Mouse (Mus musculus) ovary, postnatal 36 days (tissue): ENCODE results near the gene Unc119.

Experiments
- DNase-seq: peaks from one replicate; pipeline ENCODE4 v3.0.0; 2022; ENCODE audit warnings: low spot score, mixed read lengths

Unc119 gene

GRCm38 (mm10) chr11:78371711-78372110 is 28.4 kb downstream of the Unc119 start:
- DNase-seq: no peak

GRCm38 (mm10) chr11:78372166-78372565 is 28.9 kb downstream of the Unc119 start:
- DNase-seq: no peak

DNA sequence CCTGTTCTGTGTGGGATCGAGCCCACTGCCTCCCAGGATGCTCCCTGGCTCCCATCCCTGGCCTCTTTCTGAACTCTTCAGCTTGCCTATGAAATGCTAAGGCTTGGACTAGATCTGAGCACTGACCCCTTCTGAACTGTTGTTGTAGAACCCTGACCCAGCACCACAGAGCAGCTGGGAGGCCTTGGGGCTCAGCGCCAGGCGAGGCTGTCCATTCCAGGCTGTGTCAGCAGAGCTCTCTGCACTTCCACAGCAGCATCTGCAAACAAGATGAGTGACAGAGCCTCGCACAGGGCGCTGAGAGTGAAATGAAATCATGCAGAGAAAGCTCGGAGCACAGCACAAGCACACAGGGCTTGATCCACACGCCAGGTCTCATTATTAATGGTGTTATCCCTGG is 29.3 kb downstream of the Unc119 start:
- peak; percentile 69 for DNase-seq

- DNase-seq: no peak
These were observed 30.9 kb downstream of the Unc119 start for GRCm38 (mm10) chr11:78374147-78374546.

DNA sequence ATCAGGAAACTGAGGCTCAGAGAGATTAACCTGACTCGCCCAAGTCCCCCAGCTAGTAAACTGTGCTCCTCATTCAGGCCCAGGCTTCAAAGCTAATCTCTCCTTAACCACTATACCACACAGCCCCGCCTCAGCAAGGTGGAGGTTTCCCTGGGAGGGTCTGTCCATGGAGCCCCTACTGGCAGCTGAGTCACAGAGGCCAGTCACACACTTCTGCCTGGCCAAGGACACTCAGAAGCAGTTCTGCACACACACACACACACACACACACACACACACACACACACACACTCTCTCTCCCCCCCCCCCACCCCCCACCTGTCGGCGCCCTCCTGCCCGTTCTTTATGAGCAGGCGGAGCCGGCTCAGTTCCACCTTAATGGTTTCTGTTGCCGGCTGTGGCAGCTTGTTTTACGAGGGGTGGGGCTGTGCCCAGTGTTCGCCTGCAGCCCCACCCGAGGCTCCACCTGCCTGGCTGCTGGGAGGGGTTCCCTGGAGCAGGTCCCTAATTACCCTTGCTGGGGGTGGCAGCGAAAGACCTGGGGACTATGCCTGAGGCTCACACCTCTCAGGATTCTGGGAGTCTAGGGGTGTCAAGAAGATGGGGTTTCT is 34.4 kb downstream of the Unc119 start:
- no peak for DNase-seq

- no peak for DNase-seq
These were observed 37.1 kb downstream of the Unc119 start for GRCm38 (mm10) chr11:78380351-78380750.

DNA sequence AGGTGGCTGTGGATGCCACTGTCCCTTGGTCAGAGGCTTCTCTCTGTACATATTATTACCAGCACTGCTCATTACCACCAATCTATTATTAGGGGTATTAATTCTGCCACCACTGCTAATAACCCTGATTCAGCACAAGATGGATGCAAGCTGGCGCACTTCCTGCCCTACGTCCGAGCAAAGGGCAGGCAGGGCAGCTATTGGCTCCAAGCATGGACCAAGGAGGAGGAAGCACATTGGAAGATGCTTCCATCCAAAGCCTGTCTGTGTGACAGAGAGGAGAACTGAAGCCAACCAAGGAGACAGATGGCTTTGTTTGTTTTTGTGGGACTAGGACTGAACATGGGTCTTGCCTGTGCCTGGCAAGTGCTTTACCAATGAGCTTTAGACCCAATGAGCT is 37.7 kb downstream of the Unc119 start:
- DNase-seq: no peak

GRCm38 (mm10) chr11:78382286-78382685 is 39.0 kb downstream of the Unc119 start:
- no peak for DNase-seq

- DNase-seq: no peak
These were observed 39.4 kb downstream of the Unc119 start for GRCm38 (mm10) chr11:78382701-78383100.

DNA sequence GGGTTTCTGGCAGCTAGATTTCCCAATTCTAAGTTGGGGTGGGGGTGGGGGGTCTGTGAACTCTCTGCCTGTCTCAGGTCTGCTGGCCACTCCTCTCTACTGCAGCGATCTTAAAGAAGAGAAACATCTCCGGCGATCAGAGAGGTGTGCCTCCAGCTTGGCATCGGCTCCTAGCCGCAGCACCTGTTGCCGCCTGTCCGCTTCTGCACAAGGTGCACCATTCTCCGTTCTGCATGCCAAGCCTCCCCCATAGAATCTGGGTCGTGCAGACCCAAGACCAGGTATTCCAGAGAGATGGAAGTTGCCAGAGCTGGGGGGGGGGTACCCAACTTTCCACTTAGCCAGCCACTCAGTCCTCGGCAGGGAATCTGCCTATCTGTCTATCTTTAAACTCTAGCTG is 42.5 kb downstream of the Unc119 start:
- no peak for DNase-seq

DNA sequence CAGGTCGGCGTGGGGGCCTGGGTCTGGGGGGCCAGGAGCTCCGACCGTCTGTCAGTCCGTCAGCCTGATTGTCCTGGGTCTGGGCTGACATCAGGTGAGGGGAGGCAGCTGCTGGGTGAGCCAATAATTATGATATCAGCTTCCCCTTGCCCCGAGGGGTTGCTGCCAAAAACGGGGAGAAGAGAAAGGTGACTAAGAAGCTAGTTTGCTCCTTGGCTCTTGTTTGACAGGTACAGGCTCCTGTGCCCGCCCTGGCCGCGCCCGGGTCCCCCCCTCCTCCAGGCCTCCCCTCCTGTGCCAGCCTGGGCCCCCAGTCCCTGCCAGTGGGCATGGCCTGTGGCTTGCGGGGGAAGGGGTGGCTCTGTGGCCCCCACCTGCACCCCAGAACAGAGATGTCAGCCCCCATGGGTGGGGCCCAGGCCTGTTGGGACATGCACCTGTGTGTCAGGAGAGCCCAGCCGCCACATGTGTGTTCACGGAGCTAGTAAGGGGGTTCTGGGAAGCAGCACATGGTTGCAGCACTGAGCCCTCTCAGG is 43.3 kb downstream of the Unc119 start, which contains the start of gene Foxn1:
Gene Foxn1 (minus strand): TSS at position 51 of the 536 bp plus-strand sequence.
- DNase-seq: no peak

GRCm38 (mm10) chr11:78392728-78393127 is 49.4 kb downstream of the Unc119 start:
- no peak for DNase-seq

DNA sequence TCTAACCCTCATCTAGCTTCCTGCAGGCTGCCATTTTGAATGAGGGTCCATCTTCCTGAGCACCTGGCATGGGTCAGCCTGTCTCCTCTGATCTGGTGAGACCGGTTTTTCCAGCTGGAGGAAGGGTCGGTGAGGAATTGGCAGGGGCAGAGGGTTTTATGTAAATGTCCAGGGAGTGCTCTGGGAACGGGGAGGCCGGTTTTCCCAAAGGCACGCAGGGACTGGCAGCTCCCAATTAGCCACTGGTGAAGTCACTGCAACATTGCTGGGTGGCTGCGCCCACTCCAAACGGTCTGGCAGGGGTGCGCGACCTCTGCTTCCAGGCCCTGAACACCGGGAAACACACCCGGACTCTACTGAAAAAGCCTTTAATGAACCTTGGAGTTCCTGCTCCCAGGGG is 53.7 kb downstream of the Unc119 start:
- no peak for DNase-seq

GRCm38 (mm10) chr11:78397397-78397796 is 54.1 kb downstream of the Unc119 start:
- peak; percentile 72 for DNase-seq

DNA sequence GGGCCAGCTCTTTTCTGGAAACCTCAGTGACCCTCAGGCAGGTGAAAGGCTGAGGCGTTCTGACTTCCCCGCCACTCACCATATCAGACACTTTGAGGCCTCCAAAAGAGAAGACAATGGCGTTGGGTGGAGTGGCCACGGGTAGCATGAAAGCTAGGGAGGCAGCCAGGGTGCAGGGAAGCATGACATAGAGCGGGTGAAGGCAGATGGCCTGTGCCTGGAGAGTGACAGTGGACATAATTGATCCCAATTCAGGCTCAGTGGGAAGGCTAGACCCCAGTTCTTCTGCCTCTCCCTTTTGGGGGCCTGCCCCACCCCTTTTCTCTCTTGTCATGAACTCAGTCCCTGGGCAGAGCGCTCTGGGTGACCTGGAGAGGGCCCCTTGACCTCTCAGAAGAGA is 54.9 kb downstream of the Unc119 start:
- no peak for DNase-seq
